ENCODE assay signal across 12 mouse cellular contexts in the genomic region with DNA sequence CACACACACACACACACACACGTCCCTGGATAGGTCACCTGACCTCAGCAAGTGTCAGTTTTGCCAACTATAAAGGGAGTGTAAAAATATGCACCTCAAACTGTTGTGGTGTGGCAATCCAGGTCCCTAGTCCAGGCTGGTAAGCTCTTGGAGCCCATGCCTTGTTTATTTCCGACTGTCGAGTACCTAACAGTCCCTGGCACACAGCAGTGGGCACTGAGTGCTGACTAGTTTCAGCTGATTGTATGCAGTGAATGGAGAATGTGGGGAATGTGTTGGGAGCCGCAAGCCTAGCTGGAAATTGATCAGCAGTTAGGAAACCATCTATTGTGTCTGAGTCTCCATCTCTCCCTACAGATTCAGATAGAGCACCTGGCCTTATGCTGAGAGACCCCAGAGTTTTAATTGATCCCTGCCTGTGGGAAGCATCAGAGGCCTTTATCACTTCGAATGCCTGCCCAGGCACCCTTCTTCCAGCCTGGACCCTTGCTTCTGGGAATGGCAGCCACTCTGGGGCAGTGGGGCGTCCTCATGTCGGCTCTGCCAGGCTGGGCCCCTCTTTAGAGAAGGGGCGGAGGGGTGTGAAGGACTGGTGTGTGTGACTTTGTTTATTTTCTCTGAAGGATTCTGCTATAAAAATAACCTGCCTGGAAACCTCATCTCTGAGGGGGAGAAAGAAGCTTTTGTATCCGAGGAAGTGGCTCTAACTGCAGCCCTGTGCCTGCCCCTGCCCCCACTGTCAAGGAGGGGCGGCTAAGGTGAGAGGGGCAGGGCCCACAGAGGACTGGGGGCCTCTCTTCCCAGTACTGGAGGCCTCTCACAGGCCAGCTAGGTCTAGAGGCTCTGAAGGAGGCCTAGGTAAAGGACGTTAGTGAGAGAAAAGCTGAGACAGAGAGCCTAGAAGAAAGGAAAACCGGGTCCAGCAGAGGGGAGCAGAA. TPM values are rescaled to one million over a fixed set of nuclear protein-coding genes. Genes with fewer than 3 reads are reported as not detected.
DNase-seq lines count a peak whose midpoint lies in the region; ATAC-seq and TF ChIP-seq lines count a peak whose summit lies in the region.
"Had no signal": no experiment of that assay in that cellular context is flagged by ENCODE, and none has a peak within 500 bp of the region (broad histone marks: within the 10 kb centered on the region; RNA-seq: fewer than 3 reads in every experiment).

No protein-coding gene starts in this region.

- H3K27ac ChIP-seq in kidney, postnatal 0 days, result peak overlapping the region; percentile 50; the same call in 1 of the 2 replicates
- peak overlapping the region; percentile 48; the same call in 1 of the 2 replicates for H3K27ac ChIP-seq in embryonic facial prominence, embryonic 15.5 days (replicated peaks)
- H3K27ac ChIP-seq in intestine, embryonic 15.5 days, result no peak overlapping the region
- H3K27ac ChIP-seq in midbrain, embryonic 16.5 days (ENCODE audit: low read length), result no peak overlapping the region

- no peak; the same call in 1 of the 2 replicates for ATAC-seq in kidney, postnatal 0 days (replicated peaks; ENCODE audit: low FRiP score, low read depth)
- ATAC-seq in embryonic facial prominence, embryonic 15.5 days (ENCODE audit: insufficient number of reproducible peaks, low FRiP score, low TSS enrichment, low read depth), result no peak
- peak; percentile 70; the same call in 1 of the 2 replicates for ATAC-seq in intestine, embryonic 15.5 days
- ATAC-seq in midbrain, embryonic 16.5 days, result no peak

- no peaks in the 10 kb centered on the region for H3K27me3 ChIP-seq in kidney, postnatal 0 days (ENCODE audit: insufficient read depth, low read length)
- H3K27me3 ChIP-seq in embryonic facial prominence, embryonic 15.5 days, result 0 out of 2 replicates have a peak, but pooled peaks cover 6% of the 10 kb centered on the region
- H3K27me3 ChIP-seq in intestine, embryonic 15.5 days (replicated peaks), result no peaks in the 10 kb centered on the region
- H3K27me3 ChIP-seq in midbrain, embryonic 16.5 days (ENCODE audit: control insufficient read depth, insufficient read depth, low read depth, low read length), result no peaks in the 10 kb centered on the region

- no peak overlapping the region for H3K4me2 ChIP-seq in kidney, postnatal 0 days (ENCODE audit: low read length)
- H3K4me2 ChIP-seq in embryonic facial prominence, embryonic 15.5 days (replicated peaks), result no peak overlapping the region
- H3K4me2 ChIP-seq in intestine, embryonic 15.5 days (replicated peaks), result no peak overlapping the region
- no peak overlapping the region for H3K4me2 ChIP-seq in midbrain, embryonic 16.5 days (ENCODE audit: low read length)

- TF ChIP-seq CTCF in kidney, postnatal 0 days (IDR thresholded peaks at IDR 0.05; ENCODE audit: low read depth), result no peak

- no peaks in the 10 kb centered on the region for H3K9me3 ChIP-seq in kidney, postnatal 0 days (replicated peaks; ENCODE audit: low read length)
- no peaks in the 10 kb centered on the region for H3K9me3 ChIP-seq in embryonic facial prominence, embryonic 15.5 days (replicated peaks)
- H3K9me3 ChIP-seq in intestine, embryonic 15.5 days, result no peaks in the 10 kb centered on the region
- H3K9me3 ChIP-seq in midbrain, embryonic 16.5 days (replicated peaks; ENCODE audit: control insufficient read depth, low read length, poor library complexity, severe bottlenecking), result no peaks in the 10 kb centered on the region

- H3K9ac ChIP-seq in kidney, postnatal 0 days (ENCODE audit: low read depth, low read length), result peak overlapping the region; percentile 42; the same call in 1 of the 2 replicates
- no peak overlapping the region for H3K9ac ChIP-seq in embryonic facial prominence, embryonic 15.5 days
- no peak overlapping the region for H3K9ac ChIP-seq in intestine, embryonic 15.5 days
- 0 out of 2 replicates have a peak overlapping the region, but pooled peaks have one; percentile 26 for H3K9ac ChIP-seq in midbrain, embryonic 16.5 days (ENCODE audit: low read depth, low read length)

- peaks cover 13% of the 10 kb centered on the region for H3K4me1 ChIP-seq in kidney, postnatal 0 days (replicated peaks; ENCODE audit: insufficient read depth, low read length)
- H3K4me1 ChIP-seq in embryonic facial prominence, embryonic 15.5 days, result peaks cover 24% of the 10 kb centered on the region
- H3K4me1 ChIP-seq in intestine, embryonic 15.5 days (replicated peaks), result peaks cover 26% of the 10 kb centered on the region
- peaks cover 10% of the 10 kb centered on the region for H3K4me1 ChIP-seq in midbrain, embryonic 16.5 days (ENCODE audit: control insufficient read depth, insufficient read depth, low read length)

- WGBS in kidney, postnatal 0 days, result 23% methylated on average over 12 of the region's 12 CpGs
- 37% methylated on average over 12 of the region's 12 CpGs for WGBS in embryonic facial prominence, embryonic 15.5 days
- WGBS in intestine, embryonic 15.5 days, result 25% methylated on average over 12 of the region's 12 CpGs
- 35% methylated on average over 12 of the region's 12 CpGs for WGBS in midbrain, embryonic 16.5 days

- DNase-seq in kidney, postnatal 0 days (ENCODE audit: low spot score), result peak; percentile 43
- DNase-seq in kidney, adult 11 months, result no peak
- no peak for DNase-seq in ovary, postnatal 14 days (ENCODE audit: low spot score)
- DNase-seq in frontal cortex, postnatal 36 days (ENCODE audit: low spot score in 2 of 2), result no peak
- DNase-seq in testis, postnatal 10 days (ENCODE audit: low spot score), result no peak
- DNase-seq: adrenal gland, postnatal 10 days; cerebellum, postnatal 25 days; gastrocnemius, postnatal 36 days; layer of hippocampus, adult 9-11 months had no signal

- no peaks in the 10 kb centered on the region for H3K36me3 ChIP-seq in kidney, postnatal 0 days (ENCODE audit: insufficient read depth, low read length)
- no peaks in the 10 kb centered on the region for H3K36me3 ChIP-seq in embryonic facial prominence, embryonic 15.5 days
- no peaks in the 10 kb centered on the region for H3K36me3 ChIP-seq in intestine, embryonic 15.5 days
- no peaks in the 10 kb centered on the region for H3K36me3 ChIP-seq in midbrain, embryonic 16.5 days (ENCODE audit: control insufficient read depth, insufficient read depth, low read length)

- H3K4me3 ChIP-seq in kidney, postnatal 0 days (replicated peaks; ENCODE audit: low read depth, low read length), result no peak overlapping the region
- no peak overlapping the region for H3K4me3 ChIP-seq in embryonic facial prominence, embryonic 15.5 days (replicated peaks)
- no peak overlapping the region for H3K4me3 ChIP-seq in intestine, embryonic 15.5 days (replicated peaks)
- H3K4me3 ChIP-seq in midbrain, embryonic 16.5 days (ENCODE audit: low read depth, low read length), result no peak overlapping the region

RNA-seq across cellular contexts. Expression of a gene that starts 22.7 kb away (rescaled TPM):
- 14.8 and 16.4 TPM in 2 replicates for polyA plus RNA-seq in kidney, postnatal 0 days (2015; fragmentation: Nextera tagmentation; extraction: Ambion mirVana)
- polyA plus RNA-seq in embryonic facial prominence, embryonic 15.5 days (2015; fragmentation: Nextera tagmentation; extraction: Ambion mirVana), result 225 and 386 TPM in 2 replicates
- polyA plus RNA-seq in intestine, embryonic 15.5 days (2015; fragmentation: Nextera tagmentation; extraction: Ambion mirVana), result 2.0 and 2.7 TPM in 2 replicates
- polyA plus RNA-seq in midbrain, embryonic 16.5 days (2015; fragmentation: Nextera tagmentation; extraction: Ambion mirVana), result 22.6 and 34.8 TPM in 2 replicates

Comparison
In these comparisons a context has a peak if more than half of its experiments do, and no peak if none do; other contexts are left out.
1. H3K27ac ChIP-seq: peak in kidney, postnatal 0 days (single experiment) and embryonic facial prominence, embryonic 15.5 days (single experiment); none in intestine, embryonic 15.5 days (single experiment) and midbrain, embryonic 16.5 days (single experiment).
2. H3K9ac ChIP-seq: peak in kidney, postnatal 0 days (single experiment) and midbrain, embryonic 16.5 days (single experiment); none in embryonic facial prominence, embryonic 15.5 days (single experiment) and intestine, embryonic 15.5 days (single experiment).